Mouse (Mus musculus): ENCODE measurements around the gene BC029722. TPM values are rescaled to one million over a fixed set of nuclear protein-coding genes. Genes with fewer than 3 reads are reported as not detected.
A peak's percentile ranks its signal among the peaks of the same experiment; 100 is the strongest.
"Not testable (repeated sequence)": the region's sequence is repeated elsewhere in the genome, so short reads cannot be mapped to it uniquely, and the experiment has no call there.

Gene BC029722
- 1.3 and 3.8 TPM in 2 replicates for total RNA-seq (2015; ENCODE audit: low replicate concordance)
- 2.4 and 3.5 TPM in 2 replicates for total RNA-seq (2017; ENCODE audit: low replicate concordance)

- no peak for ATAC-seq (replicated peaks; ENCODE audit: low FRiP score, poor library complexity, severe bottlenecking)
Measured at GRCm38 (mm10) chr2:155819392-155819448, at the start of gene BC029722. BC029722 (minus strand) TSS chr2:155819426.

- no peak for ATAC-seq (replicated peaks; ENCODE audit: low FRiP score, poor library complexity, severe bottlenecking)
Measured at GRCm38 (mm10) chr2:155868320-155868719, 49.1 kb upstream of the BC029722 start.

- ATAC-seq (replicated peaks; ENCODE audit: low FRiP score, poor library complexity, severe bottlenecking): no peak
Measured at GRCm38 (mm10) chr2:155863301-155863867, 44.2 kb upstream of the BC029722 start.

- ATAC-seq (replicated peaks; ENCODE audit: low FRiP score, poor library complexity, severe bottlenecking): no peak
Measured at GRCm38 (mm10) chr2:155862573-155863300, 43.5 kb upstream of the BC029722 start.

- no peak for ATAC-seq (replicated peaks; ENCODE audit: low FRiP score, poor library complexity, severe bottlenecking)
Measured at GRCm38 (mm10) chr2:155861581-155861980, 42.4 kb upstream of the BC029722 start.

- no peak for ATAC-seq (replicated peaks; ENCODE audit: low FRiP score, poor library complexity, severe bottlenecking)
Measured at GRCm38 (mm10) chr2:155860102-155860501, 40.9 kb upstream of the BC029722 start.

- no peak for ATAC-seq (replicated peaks; ENCODE audit: low FRiP score, poor library complexity, severe bottlenecking)
Measured at GRCm38 (mm10) chr2:155852536-155852935, 33.3 kb upstream of the BC029722 start.

GRCm38 (mm10) chr2:155850120-155850519 is 30.9 kb upstream of the BC029722 start:
- ATAC-seq (replicated peaks; ENCODE audit: low FRiP score, poor library complexity, severe bottlenecking): no peak

GRCm38 (mm10) chr2:155849464-155849863 is 30.2 kb upstream of the BC029722 start:
- ATAC-seq (replicated peaks; ENCODE audit: low FRiP score, poor library complexity, severe bottlenecking): no peak

- ATAC-seq (replicated peaks; ENCODE audit: low FRiP score, poor library complexity, severe bottlenecking): peak; percentile 80
Measured at GRCm38 (mm10) chr2:155848291-155848690, 29.1 kb upstream of the BC029722 start.

GRCm38 (mm10) chr2:155846930-155847329 is 27.7 kb upstream of the BC029722 start:
- ATAC-seq (replicated peaks; ENCODE audit: low FRiP score, poor library complexity, severe bottlenecking): no peak

GRCm38 (mm10) chr2:155838961-155839360 is 19.7 kb upstream of the BC029722 start:
- ATAC-seq (replicated peaks; ENCODE audit: low FRiP score, poor library complexity, severe bottlenecking): no peak

- no peak for ATAC-seq (replicated peaks; ENCODE audit: low FRiP score, poor library complexity, severe bottlenecking)
Measured at GRCm38 (mm10) chr2:155837961-155838360, 18.7 kb upstream of the BC029722 start.

- no peak for ATAC-seq (replicated peaks; ENCODE audit: low FRiP score, poor library complexity, severe bottlenecking)
Measured at GRCm38 (mm10) chr2:155834732-155835131, 15.5 kb upstream of the BC029722 start, which contains the start of gene Fam83c. Fam83c (minus strand) TSS chr2:155834854.

- not testable (repeated sequence) for ATAC-seq (replicated peaks; ENCODE audit: low FRiP score, poor library complexity, severe bottlenecking)
Measured at GRCm38 (mm10) chr2:155832087-155832486, 12.9 kb upstream of the BC029722 start.

- ATAC-seq (replicated peaks; ENCODE audit: low FRiP score, poor library complexity, severe bottlenecking): no peak
Measured at GRCm38 (mm10) chr2:155831302-155831701, 12.1 kb upstream of the BC029722 start.

- ATAC-seq (replicated peaks; ENCODE audit: low FRiP score, poor library complexity, severe bottlenecking): no peak
Measured at GRCm38 (mm10) chr2:155830841-155831240, 11.6 kb upstream of the BC029722 start.

GRCm38 (mm10) chr2:155826630-155827424 is 7.6 kb upstream of the BC029722 start, which contains the start of gene Eif6:
Eif6 (minus strand) TSS chr2:155826925.
- ATAC-seq (replicated peaks; ENCODE audit: low FRiP score, poor library complexity, severe bottlenecking): peak; percentile 93

GRCm38 (mm10) chr2:155825904-155826629 is 6.8 kb upstream of the BC029722 start:
- peak; percentile 68 for ATAC-seq (replicated peaks; ENCODE audit: low FRiP score, poor library complexity, severe bottlenecking)

GRCm38 (mm10) chr2:155823722-155824121 is 4.5 kb upstream of the BC029722 start:
- no peak for ATAC-seq (replicated peaks; ENCODE audit: low FRiP score, poor library complexity, severe bottlenecking)
